Mouse (Mus musculus) thymus, adult 2 months (tissue): ENCODE data around the gene Kif5a. TPM values are rescaled to one million over a fixed set of nuclear protein-coding genes. Genes with fewer than 3 reads are reported as not detected.

Experiments used
- DNase-seq: peaks from one replicate; pipeline ENCODE4 v3.0.0; 2021
- H3K27ac ChIP-seq: fragments of 200-500 bp; 2 replicates; pipeline ENCODE4 v1.5.1; 2012; ENCODE audit warnings: low read length, control low read depth; ENCODE audit not compliant: control insufficient read depth, insufficient read depth
- H3K27me3 ChIP-seq: fragments of 200-500 bp; 2 replicates; pipeline ENCODE4 v1.6.1; 2012; ENCODE audit warnings: mild to moderate bottlenecking, low read length, moderate library complexity, mixed read lengths; ENCODE audit not compliant: control insufficient read depth, insufficient read depth
- H3K36me3 ChIP-seq: fragments of 200-500 bp; 2 replicates; pipeline ENCODE4 v1.6.1; 2012; ENCODE audit warnings: mild to moderate bottlenecking, low read length, moderate library complexity; ENCODE audit not compliant: control insufficient read depth, insufficient read depth
- H3K4me1 ChIP-seq: fragments of 200-500 bp; replicated peaks from 2 replicates; pipeline ENCODE4 v1.6.1; 2012; ENCODE audit warnings: low read length; ENCODE audit not compliant: control insufficient read depth, insufficient read depth
- H3K4me3 ChIP-seq: fragments of 200-500 bp; 2 replicates; pipeline ENCODE4 v1.5.1; 2012; ENCODE audit warnings: mild to moderate bottlenecking, low read length, control low read depth, moderate library complexity; ENCODE audit not compliant: control insufficient read depth, insufficient read depth
- CTCF ChIP-seq: fragments of 200-500 bp; IDR thresholded peaks from 2 replicates; pipeline ENCODE4 v1.5.1; 2012; ENCODE audit warnings: mild to moderate bottlenecking, control low read depth, low read length, moderate library complexity, borderline replicate concordance; ENCODE audit not compliant: control insufficient read depth, poor library complexity, insufficient read depth; ENCODE audit errors: extremely low read depth
- POLR2A ChIP-seq: fragments of 200-500 bp; IDR thresholded peaks from 2 replicates; pipeline ENCODE4 v1.6.1; 2012; ENCODE audit warnings: mild to moderate bottlenecking, low read length, control low read depth, moderate library complexity; ENCODE audit not compliant: control insufficient read depth, poor library complexity, insufficient read depth; ENCODE audit errors: extremely low read depth
- WGBS: fragments of 180-500 bp; shearing (Covaris S2); methylation state at CpG from one replicate; pipeline ENCODE4 v1.1.7; 2018; 5-methylcytosine and 5-hydroxymethylcytosine counted together
- polyA plus RNA-seq: library from polyadenylated mRNA; depleted of rRNA; stranded (reverse); fragments of >200 nt; gene quantifications from 2 replicates; pipeline ENCODE4 v1.2.3, GENCODE M21; 2012

The Kif5a gene
- polyA plus RNA-seq, 1 experiment, result 1.5 TPM

DNA sequence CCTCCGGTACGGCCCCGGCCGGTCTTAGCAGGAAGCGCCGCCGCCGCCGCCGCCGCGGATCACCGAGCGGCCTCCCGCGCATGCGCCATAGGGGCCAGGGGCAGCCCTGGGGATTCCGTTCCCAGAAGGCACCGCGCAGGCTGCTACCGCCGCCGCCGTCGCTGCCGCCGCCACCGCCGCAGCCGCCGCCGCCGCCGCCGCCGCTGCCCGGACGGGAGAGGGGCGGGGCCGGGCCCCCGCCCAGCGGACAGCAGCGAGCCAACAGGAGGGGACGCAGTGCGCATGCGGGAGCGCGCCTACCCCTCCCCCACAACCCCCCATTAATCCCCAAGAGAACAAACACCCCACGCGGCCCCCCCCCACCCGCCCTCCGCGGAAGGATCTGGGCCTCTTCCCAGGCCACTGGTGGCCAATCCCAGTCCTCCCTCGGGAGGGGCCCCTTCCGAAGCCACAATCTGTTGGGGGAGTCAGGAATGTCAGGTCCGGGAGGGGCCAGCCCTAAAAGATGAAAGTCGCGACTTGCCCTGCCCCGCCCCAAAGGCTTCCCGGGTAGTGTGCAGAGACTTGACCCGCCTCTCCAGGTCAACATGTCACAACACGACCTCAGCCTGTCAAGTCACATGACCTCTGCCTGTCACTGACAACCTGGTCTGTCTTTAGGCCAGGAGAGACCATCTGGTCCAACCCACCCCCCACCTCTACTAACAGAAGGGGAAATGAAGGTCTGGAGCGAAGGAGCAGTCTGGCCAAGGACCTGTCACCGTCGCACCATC is 25.8 kb upstream of the Kif5a start, which contains the start of gene Mbd6:
Mbd6 (minus strand) TSS at position 219 of the 773 bp plus-strand sequence.
- H3K4me1 ChIP-seq, result peaks cover 25% of the 10 kb centered on the region
- TF ChIP-seq CTCF (no peak), POLR2A (peak; percentile 59; the same call in 1 of the 2 replicates)
- H3K36me3 ChIP-seq, result peaks cover 25% of the 10 kb centered on the region
- peak; percentile 89 for DNase-seq
- H3K27me3 ChIP-seq, result no peaks in the 10 kb centered on the region
- H3K27ac ChIP-seq, result peak within 1 kb of the TSS; percentile 94
- WGBS, result under 1% methylated on average over 59 of the region's 65 CpGs
- H3K4me3 ChIP-seq, result peak within 1 kb of the TSS; percentile 70

DNA sequence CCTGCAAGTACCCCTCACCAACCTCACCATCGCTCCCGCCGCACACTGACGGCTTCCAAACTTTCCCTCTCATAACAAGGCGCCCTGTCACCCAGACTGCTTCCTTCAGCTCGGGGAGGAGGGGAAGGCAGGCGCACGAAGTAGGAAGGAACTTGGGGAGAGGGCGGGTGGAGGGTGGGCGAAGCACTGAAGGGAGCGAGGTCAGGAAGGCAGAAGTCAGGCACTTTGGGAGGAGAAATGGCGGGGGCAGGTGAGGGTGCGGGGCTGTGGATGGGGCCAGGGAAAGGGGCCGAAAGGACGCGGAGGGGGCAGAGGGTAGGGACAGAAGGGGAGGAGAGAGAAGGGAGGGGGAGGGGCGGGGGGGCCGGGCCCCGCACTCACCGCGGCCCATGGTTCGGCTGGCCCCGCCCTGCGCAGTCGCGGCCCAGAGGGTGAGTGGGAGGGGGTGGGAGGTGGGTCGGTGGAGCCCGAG is 25.2 kb upstream of the Kif5a start:
- Histone ChIP-seq H3K36me3 (peaks cover 26% of the 10 kb centered on the region), H3K27me3 (no peaks in the 10 kb centered on the region), H3K4me1 (peaks cover 25% of the 10 kb centered on the region), H3K4me3 (peak overlapping the region; percentile 70), H3K27ac (peak overlapping the region; percentile 54)
- TF ChIP-seq CTCF, result peak; percentile 34; the same call in 1 of the 2 replicates
- no peak for TF ChIP-seq POLR2A
- under 1% methylated on average over 23 of the region's 28 CpGs for WGBS
- peak; percentile 60 for DNase-seq

DNA sequence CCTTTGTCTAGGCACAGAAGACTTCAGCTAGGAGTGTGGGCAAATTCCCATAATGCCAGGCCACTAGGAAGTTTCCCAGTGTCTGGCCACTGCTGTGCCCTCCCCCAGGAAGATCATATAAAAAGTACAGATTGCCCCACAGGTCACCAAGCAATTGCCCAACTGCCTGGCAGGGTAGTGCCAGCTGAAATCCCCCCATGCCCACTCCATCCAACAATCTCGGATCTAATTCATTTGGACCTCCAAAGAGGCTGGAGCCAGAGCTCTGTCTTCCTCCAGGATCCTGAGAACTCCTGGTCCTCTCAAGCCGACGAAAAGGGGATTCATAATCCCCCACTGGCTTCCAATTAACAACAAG is 24.8 kb upstream of the Kif5a start:
- WGBS, result 4% methylated on average over 3 of the region's 3 CpGs
- peak overlapping the region; percentile 54 for H3K27ac ChIP-seq

DNA sequence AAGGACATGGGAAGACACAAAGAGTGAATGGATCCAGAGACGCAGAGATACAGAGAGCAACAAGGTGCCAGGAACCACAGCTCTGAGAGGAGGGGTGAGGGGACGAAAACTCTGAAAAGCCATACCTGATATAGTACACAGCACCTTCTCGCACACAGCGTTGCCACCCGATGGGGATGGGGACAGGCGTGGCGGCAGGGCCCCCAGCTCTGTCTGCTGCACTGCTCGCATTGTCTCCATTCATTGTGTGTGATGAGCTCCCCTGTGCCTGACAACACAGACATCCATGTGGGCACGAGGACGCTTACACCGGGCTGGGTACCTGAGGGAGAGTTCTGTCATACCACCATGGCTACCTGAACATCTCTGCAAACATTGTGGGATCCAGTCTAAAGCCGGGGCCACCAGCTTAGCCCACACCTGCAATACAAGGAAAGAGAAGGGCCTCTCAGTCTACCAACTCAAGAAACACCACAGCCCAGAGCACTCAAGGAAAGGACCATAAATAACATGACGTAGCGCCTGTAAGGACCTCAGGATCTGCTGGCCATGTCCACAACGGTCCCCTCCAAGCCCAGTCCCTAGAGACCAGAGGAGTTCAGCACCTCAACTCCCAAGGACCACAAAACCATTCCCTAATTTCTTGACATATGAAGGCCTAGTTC is 24.3 kb upstream of the Kif5a start:
- H3K36me3 ChIP-seq, result peaks cover 35% of the 10 kb centered on the region
- no peak for DNase-seq
- peaks cover 25% of the 10 kb centered on the region for H3K4me1 ChIP-seq
- 71% methylated on average over 15 of the region's 15 CpGs for WGBS
- no peak overlapping the region; the same call in 1 of the 2 replicates for H3K27ac ChIP-seq
- no peak overlapping the region for H3K4me3 ChIP-seq
- no peaks in the 10 kb centered on the region for H3K27me3 ChIP-seq
- TF ChIP-seq CTCF (no peak), POLR2A (no peak)

More for the DNA sequence above, 24.8 kb upstream of the Kif5a start:
- DNase-seq, result no peak
- peaks cover 30% of the 10 kb centered on the region for H3K36me3 ChIP-seq
- peaks cover 25% of the 10 kb centered on the region for H3K4me1 ChIP-seq
- no peak for TF ChIP-seq POLR2A
- no peak for TF ChIP-seq CTCF
- peak overlapping the region; percentile 70 for H3K4me3 ChIP-seq
- no peaks in the 10 kb centered on the region for H3K27me3 ChIP-seq

DNA sequence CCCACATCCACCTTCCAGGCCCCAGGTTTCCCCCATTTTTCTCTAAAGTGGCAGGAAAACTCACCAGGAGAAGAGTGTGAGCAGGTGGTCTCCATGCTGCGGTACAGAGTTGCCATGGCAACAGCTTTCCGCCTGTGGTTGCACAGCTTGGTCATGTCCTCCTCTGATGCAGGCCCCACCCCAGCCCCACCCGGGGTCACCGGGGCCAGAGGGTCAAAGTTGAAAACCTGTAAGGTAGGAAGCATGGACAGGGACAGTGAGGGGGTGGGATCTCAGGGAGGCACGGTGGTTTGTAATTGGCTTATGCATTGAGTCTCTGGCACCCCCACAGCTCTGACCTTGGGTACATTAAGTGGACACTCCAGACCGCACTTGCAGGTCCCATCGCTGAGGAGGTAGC is 23.6 kb upstream of the Kif5a start:
- Histone ChIP-seq H3K27ac (no peak overlapping the region), H3K27me3 (no peaks in the 10 kb centered on the region), H3K4me3 (no peak overlapping the region), H3K36me3 (peaks cover 42% of the 10 kb centered on the region), H3K4me1 (peaks cover 25% of the 10 kb centered on the region)
- peak; percentile 17 for DNase-seq
- no peak for TF ChIP-seq CTCF
- no peak for TF ChIP-seq POLR2A
- 72% methylated on average over 7 of the region's 7 CpGs for WGBS

DNA sequence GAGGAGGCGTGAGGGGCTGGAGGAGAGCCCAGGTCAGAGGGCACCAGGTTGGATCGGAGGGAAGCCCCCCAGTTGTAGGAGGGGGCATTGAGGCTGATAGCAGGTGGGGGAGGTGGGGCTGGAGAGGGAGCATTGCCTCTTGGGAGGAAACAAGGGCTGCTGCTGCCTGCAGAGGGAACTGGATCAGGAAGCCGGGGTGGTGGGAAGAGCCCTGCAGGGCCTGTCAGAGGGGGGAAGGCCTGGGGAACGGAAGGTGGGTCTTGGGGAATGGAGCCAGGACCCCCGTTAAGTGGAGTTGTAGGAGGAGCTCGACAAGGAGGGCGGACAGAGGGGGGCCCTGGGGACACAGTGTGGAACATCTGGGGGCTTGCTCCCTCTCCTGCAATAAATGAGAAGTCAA is 23.0 kb upstream of the Kif5a start:
- Histone ChIP-seq H3K4me3 (no peak overlapping the region), H3K27ac (no peak overlapping the region), H3K36me3 (peaks cover 48% of the 10 kb centered on the region), H3K27me3 (no peaks in the 10 kb centered on the region), H3K4me1 (peaks cover 22% of the 10 kb centered on the region)
- TF ChIP-seq POLR2A (no peak), CTCF (no peak)
- 92% methylated on average over 7 of the region's 7 CpGs for WGBS
- no peak for DNase-seq
